Mouse (Mus musculus): ENCODE measurements around the gene Mief2.
A peak's percentile ranks its signal among the peaks of the same experiment; 100 is the strongest.

Gene Mief2

DNA sequence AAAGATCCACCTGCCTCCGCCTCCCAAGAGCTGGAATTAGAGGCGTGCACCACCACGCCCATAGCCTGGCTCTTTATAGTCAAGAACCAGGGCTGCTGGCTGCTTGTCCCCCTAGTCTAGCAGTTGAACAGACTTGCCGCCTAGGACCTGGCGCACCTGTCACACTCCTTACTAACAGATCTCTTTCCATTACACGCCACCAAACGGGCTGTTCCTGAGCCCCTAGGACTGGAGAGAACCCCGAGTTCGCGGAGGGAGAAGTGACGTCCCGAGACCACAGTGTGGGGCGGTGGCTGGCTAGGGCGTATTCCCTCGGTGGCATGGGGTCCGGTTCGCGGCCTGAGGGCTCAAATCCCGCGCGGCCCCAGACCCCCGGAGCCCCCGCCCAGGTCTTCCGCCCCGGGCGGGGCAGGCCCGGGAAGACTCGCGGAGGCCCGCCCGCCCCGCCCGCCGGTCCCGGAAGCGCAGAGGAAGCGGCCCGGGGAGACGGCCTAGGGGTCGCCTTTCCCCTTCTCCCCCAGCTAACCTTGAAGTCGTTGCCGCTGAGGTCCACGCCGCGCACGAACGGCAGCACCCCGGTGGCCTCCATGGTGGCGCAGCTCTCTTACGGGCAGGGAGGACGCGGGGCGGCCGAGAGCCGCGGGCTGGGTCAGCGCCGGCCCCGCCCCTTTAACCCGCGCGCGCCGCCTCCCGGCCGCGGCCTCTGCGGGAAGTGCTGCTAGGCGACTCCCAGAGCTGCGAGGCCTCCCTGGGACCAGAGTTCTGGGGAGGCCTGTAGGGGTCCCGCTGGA is 1.4 kb upstream of the Mief2 start, which contains the start of gene Flii:
TSS of gene Flii (minus strand) at position 663 of the 791 bp plus-strand sequence.
- peak; percentile 69 for DNase-seq

GRCm38 (mm10) chr11:60727392-60728140 is 632 bp upstream of the Mief2 start:
- no peak for DNase-seq

DNA sequence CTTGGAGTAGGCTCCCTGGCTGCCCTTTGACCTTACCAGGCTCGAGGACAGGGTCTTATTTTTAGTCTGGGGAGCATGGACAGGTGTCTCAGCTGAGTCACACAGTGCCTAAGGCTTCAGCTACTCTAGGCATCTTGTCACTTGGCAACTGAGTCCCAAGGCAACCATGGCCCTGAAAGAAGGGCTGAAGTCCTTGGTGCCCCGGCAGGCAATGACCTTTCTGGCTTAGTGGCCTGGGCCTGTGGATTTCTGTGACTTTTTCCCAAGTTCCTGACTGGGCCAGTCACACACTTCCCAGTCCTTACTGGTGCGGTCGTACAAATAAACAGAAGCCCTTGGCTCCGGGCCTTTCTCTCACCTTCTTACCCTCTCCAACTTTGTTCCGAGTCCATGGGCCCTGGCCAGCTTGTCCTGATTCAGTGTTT is 1.0 kb downstream of the Mief2 start:
- DNase-seq, result no peak

GRCm38 (mm10) chr11:60730169-60730568 is 2.0 kb downstream of the Mief2 start:
- DNase-seq, result no peak

DNA sequence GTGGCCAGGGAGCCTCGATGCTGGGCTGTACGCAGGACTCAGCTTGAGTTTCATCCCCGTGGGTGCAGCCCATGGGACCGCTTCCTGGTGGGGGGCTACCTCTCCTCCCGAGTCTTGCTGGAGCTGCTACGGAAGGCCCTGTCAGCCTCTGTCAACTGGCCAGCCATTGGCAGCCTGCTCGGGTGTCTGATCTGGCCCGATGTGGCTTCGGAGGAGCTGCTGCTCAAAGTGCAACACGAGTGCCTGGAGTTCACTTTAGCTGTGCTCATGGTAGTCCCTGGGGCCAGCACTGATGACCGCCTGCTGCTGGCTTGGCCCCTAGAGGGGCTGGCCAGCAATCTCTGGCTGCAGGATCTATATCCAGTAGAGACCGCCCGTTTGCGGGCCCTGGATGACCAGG is 3.1 kb downstream of the Mief2 start:
- DNase-seq, result no peak

- DNase-seq, result no peak
These were observed 6.0 kb downstream of the Mief2 start for GRCm38 (mm10) chr11:60734206-60734605.

DNA sequence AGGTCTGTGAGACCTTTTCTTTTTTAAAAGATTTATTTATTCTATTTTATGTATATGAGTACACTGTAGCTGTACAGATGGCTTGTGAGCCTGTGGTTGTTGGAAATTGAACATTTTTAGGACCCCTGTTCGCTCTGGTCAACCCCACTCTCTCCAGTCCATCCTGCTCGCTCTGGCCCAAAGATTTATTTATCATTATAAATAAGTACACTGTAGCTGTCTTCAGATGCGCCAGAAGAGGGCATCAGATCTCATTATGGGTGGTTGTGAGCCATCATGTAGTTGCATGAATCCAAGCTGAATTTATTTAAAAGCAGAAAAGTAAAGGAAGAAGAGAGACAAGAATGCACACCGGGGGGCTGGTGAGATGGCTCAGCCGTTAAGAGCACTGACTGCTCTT is 7.0 kb downstream of the Mief2 start:
- no peak for DNase-seq

- DNase-seq, result no peak
These were observed 8.3 kb downstream of the Mief2 start for GRCm38 (mm10) chr11:60736491-60736890.

GRCm38 (mm10) chr11:60737450-60737849 is 9.3 kb downstream of the Mief2 start:
- no peak for DNase-seq

GRCm38 (mm10) chr11:60740321-60740720 is 12.1 kb downstream of the Mief2 start:
- no peak for DNase-seq

GRCm38 (mm10) chr11:60755570-60755969 is 27.4 kb downstream of the Mief2 start:
- DNase-seq, result no peak

DNA sequence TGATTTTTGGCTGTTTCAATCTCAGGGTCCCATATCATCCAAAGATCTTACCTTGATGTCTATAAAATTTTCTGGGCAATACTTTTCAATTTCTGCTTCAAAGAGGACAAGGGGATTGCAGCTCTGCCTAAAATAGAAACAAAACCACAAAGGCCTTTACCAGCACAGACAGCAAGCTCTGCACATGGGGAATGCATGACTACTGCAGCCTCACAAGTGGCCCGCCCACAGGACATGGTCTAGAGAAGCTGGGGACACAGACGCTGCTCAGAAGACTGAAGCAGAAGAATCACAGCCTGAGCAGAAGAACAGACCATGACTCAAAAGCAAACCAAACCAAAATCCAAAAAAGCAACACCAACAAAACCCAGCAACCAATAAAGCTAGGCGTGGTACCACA is 33.5 kb downstream of the Mief2 start:
- DNase-seq, result peak; percentile 69

DNA sequence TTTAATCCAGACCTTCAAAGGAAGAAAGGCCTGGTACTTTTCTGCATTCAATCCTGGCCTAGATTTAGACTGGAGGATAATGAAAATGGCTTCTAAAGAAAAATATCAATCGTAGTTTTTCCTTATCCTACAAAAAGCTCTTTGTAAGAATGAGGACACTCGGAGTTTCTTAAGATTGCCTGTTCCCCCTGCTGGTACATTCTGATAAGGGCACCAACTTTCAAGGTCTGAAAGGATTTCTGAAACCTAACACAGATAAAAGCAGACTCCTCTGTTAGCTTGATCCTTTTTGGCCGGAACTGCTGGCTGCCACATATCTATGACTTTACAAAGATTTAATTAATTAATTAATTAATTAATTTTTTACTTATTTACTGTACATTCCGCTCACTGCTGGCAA is 38.8 kb downstream of the Mief2 start:
- DNase-seq, result no peak

DNA sequence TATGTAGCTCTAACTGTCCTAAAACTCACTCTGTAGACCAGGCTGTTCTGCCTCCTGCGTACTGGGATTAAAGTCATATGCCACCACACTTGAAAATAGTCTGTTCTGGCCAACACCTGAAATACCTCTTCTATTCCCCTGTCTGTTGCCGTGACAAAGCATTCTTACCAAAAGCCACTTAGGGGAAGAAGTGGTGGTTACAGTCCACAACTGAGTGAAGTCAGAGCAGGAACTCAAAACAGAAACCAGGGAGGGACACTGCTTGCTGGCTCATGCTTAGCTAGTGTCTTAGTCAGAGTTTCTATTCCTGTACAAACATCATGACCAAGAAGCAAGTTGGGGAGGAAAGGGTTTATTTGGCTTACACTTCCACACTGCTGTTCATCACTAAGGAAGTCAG is 41.1 kb downstream of the Mief2 start:
- DNase-seq, result no peak

- no peak for DNase-seq
These were observed 42.6 kb downstream of the Mief2 start for GRCm38 (mm10) chr11:60770776-60771175.

DNA sequence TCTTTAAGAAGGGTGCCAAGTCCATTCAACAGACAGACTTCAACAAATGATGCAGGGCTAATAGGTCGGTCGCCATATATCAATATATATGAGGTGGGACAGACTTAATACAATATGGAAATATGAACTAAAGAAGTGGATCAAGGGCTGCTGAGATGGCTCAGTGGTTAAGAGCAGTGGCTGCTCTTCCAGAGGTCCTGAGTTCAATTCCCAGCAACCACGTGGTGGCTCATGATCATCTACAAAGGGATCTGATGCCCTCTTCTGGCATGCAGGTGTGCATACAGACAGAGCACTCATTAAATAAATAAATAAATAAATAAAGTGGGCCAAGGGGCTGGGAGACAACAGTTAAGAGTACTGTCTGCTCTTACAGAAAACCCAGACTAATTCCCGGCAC is 44.0 kb downstream of the Mief2 start:
- no peak for DNase-seq

DNA sequence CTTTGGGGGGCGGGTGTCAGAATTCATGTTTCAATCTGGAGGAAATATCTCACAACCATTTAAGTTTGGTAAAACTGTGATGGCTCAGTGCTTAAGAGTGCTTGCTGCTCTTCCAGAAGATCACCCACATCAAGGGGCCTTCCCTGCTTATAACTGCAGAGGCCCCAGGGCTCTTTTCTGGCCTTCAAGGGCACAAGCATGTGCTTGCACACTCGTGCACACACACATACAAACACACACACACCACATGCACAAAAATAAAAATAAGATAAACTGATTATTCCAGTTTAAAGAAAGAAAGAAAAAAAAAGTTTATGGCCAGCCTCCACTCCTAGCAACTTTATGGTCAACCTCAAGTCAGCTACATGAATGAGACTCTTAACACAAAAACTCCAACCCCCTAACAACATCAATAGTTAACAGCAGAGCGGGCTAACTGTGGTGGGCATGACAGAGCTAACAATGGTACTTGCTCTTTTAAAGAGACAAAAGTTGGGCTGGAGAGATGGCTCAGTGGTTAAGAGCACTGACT is 46.0 kb downstream of the Mief2 start:
- DNase-seq, result no peak

GRCm38 (mm10) chr11:60774841-60775240 is 46.6 kb downstream of the Mief2 start:
- no peak for DNase-seq

- DNase-seq, result no peak
These were observed 47.4 kb downstream of the Mief2 start for GRCm38 (mm10) chr11:60775578-60775977.

DNA sequence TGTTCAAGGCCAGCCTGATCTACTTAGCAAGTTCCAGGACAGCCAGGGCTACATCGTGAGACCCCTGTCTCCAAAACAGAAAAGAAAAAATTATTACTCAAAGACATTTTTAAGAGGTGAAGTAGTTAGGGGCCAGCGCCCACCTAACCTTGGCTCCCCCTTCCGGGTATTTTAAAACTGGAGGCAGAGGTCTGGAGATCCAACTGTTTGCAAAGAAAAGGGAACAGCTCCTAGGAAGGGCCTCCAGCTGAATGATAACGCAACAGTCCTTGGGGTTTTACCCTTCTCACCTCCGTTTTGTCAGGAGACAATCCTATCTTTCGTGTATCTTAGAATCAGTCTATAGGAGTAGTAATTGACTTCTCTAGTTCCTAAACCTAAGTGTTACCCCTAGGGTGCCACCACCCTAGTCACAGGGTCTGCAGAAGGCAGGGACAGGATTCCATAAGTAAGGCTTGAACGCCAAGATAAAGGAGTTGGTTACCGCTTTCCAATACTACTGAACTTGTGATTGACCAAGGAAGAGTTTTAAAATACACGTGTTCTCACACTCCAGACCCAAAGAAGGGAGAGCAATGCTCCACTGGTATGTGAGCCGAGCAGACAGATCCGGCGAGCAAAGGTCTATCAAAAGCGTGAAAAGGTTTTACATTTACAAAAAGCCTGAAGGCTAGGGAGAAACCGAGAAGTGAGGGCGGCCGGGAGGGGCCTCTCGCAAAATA is 48.1 kb downstream of the Mief2 start:
- no peak for DNase-seq

DNA sequence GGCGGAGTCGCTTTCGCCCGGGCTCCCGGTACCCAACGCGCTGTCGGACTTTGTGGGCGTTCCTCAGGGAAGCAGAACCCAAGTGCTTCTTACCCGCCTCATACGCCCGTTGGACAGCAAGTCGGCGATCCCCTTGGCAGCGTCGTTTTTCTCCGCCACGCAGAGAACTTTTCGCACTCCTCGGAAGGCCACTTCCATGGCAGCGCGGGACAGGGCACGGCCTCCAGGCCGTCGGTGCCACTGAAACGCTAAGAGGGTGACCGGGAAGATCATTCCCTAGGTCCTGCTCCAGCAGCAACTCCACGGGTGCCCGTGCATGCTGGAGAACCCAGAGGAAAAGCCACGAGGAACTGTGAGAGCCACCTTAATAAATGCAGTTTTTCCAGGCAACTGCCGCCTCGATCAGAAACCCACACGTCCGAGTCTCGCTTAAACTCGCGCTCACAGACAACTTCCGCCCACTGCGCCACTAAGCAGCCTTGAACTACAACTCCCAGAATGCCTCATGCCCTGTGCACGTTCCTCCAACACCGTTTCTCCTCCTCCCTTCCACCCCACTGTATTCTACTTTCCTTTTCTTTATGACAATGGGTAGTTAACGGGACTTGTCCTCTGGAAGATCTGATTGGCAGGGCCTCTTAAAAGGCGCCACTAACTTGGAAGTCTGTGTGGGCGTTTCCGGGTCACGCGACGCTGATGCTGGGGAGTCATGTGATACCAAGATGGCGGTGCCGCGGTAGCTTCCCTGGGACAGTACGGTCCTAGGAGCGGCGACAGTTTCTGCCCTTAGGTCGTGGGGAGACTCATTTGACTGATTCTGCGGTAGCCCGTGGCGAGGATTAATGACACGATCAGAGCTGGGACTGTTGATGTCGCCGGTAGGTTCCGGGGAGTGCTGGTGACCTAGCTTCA is 48.9 kb downstream of the Mief2 start, which contains the start of the genes Top3a and Smcr8:
TSS of gene Top3a (minus strand) at position 537 of the 912 bp plus-strand sequence.
TSS of gene Smcr8 (plus strand) at position 696 of the 912 bp plus-strand sequence.
- peak; percentile 92 for DNase-seq

GRCm38 (mm10) chr11:60777801-60778370 is 49.7 kb downstream of the Mief2 start:
- DNase-seq, result no peak
